Mouse (Mus musculus) CH12.LX (cell line): ENCODE measurements around the gene Mettl11b. TPM values are rescaled to one million over a fixed set of nuclear protein-coding genes. Genes with fewer than 3 reads are reported as not detected.

ENCODE experiments used
- DNase-seq: peaks from one replicate; pipeline ENCODE4 v3.0.0-alpha.2; 2013; ENCODE audit errors: extremely low read depth
- H3K27ac ChIP-seq: 2 replicates; pipeline ENCODE4 v1.5.1; 2012; ENCODE audit warnings: low read depth, mild to moderate bottlenecking, control low read depth, moderate library complexity; ENCODE audit not compliant: insufficient read depth
- H3K27me3 ChIP-seq: replicated peaks from 2 replicates; pipeline ENCODE3; 2012; ENCODE audit warnings: inconsistent platforms
- H3K36me3 ChIP-seq, 2 experiments: replicated peaks in 1 of 2; 2 replicates each; pipeline versions ENCODE3 to v1.6.1; 2012; ENCODE audit warnings: inconsistent platforms in 1 of 2, low read length in 1 of 2, mild to moderate bottlenecking in 1 of 2, mixed read lengths in 1 of 2, moderate library complexity in 1 of 2; ENCODE audit not compliant: control insufficient read depth in 1 of 2, insufficient read depth in 1 of 2
- H3K4me1 ChIP-seq, 2 experiments: 2 replicates each; pipeline ENCODE4 v1.6.1; 2012; ENCODE audit warnings: inconsistent platforms in 1 of 2, moderate library complexity in 1 of 2; ENCODE audit not compliant: insufficient read depth in 2 of 2, control insufficient read depth in 1 of 2
- H3K4me2 ChIP-seq: 2 replicates; pipeline ENCODE4 v1.6.1; 2012; ENCODE audit warnings: low read depth, mild to moderate bottlenecking, control low read depth; ENCODE audit not compliant: poor library complexity, insufficient read depth, severe bottlenecking
- H3K4me3 ChIP-seq, 3 experiments: fragments of 150-350 bp in 1 of 3; sonication (generic) in 1 of 3; replicated peaks in 1 of 3; 2 replicates each; pipeline versions ENCODE3 to v1.5.1; 2011 to 2012; ENCODE audit warnings: low read depth in 2 of 3, low read length in 2 of 3, mild to moderate bottlenecking in 2 of 3, moderate library complexity in 2 of 3, control low read depth in 1 of 3, improper control_type of control experiment in 1 of 3, inconsistent platforms in 1 of 3, mixed read lengths in 1 of 3; ENCODE audit not compliant: poor library complexity in 1 of 3
- H3K79me2 ChIP-seq: replicated peaks from 2 replicates; pipeline ENCODE4 v1.6.1; 2012; ENCODE audit warnings: mild to moderate bottlenecking, moderate library complexity; ENCODE audit not compliant: control insufficient read depth, poor library complexity, insufficient read depth, severe bottlenecking; ENCODE audit errors: extremely low read depth
- H3K9ac ChIP-seq: 2 replicates; pipeline ENCODE4 v1.6.1; 2012; ENCODE audit warnings: low read depth, mild to moderate bottlenecking, control low read depth, moderate library complexity; ENCODE audit not compliant: insufficient read depth
- H3K9me3 ChIP-seq: replicated peaks from 2 replicates; pipeline ENCODE3; 2012; ENCODE audit warnings: low read length, inconsistent platforms, mixed read lengths
- BHLHE40 ChIP-seq: IDR thresholded peaks from 2 replicates; pipeline ENCODE4 v1.6.1; 2011; ENCODE audit warnings: mild to moderate bottlenecking, low read depth, low read length, improper control_type of control experiment
- CHD2 ChIP-seq: IDR thresholded peaks from 2 replicates; pipeline ENCODE4 v1.6.1; 2011; ENCODE audit warnings: low read length, improper control_type of control experiment
- CTCF ChIP-seq, 2 experiments: IDR thresholded peaks in 1 of 2; conservative IDR thresholded peaks in 1 of 2; 2 replicates each; pipeline ENCODE4 v1.5.1; 2011 to 2012; ENCODE audit warnings: low read depth in 2 of 2, low read length in 2 of 2, improper control_type of control experiment in 1 of 2, inconsistent platforms in 1 of 2, mild to moderate bottlenecking in 1 of 2, moderate library complexity in 1 of 2
- E2F4 ChIP-seq: IDR thresholded peaks from 2 replicates; pipeline ENCODE4 v1.6.1; 2011; ENCODE audit warnings: low read depth, low read length, improper control_type of control experiment; ENCODE audit not compliant: insufficient replicate concordance
- ELF1 ChIP-seq: IDR thresholded peaks from 2 replicates; pipeline ENCODE4 v1.6.1; 2014; ENCODE audit warnings: low read depth, mild to moderate bottlenecking, inconsistent platforms, low read length, improper control_type of control experiment
- GABPA ChIP-seq: IDR thresholded peaks from 2 replicates; pipeline ENCODE4 v1.6.1; 2012; ENCODE audit warnings: low read depth, low read length, improper control_type of control experiment, inconsistent platforms; ENCODE audit not compliant: insufficient replicate concordance
- HCFC1 ChIP-seq: IDR thresholded peaks from 2 replicates; pipeline ENCODE4 v1.6.1; 2012; ENCODE audit warnings: low read depth, mild to moderate bottlenecking, inconsistent platforms, low read length, improper control_type of control experiment
- JUN ChIP-seq: IDR thresholded peaks from 2 replicates; pipeline ENCODE4 v1.6.1; 2011; ENCODE audit warnings: low read depth, mild to moderate bottlenecking, low read length, improper control_type of control experiment, moderate library complexity; ENCODE audit not compliant: insufficient read depth
- KAT2A ChIP-seq: IDR thresholded peaks from 2 replicates; pipeline ENCODE4 v1.6.1; 2012; ENCODE audit warnings: low read length, improper control_type of control experiment, inconsistent platforms; ENCODE audit not compliant: insufficient replicate concordance
- MAFK ChIP-seq: IDR thresholded peaks from 2 replicates; pipeline ENCODE4 v1.6.1; 2011; ENCODE audit warnings: low read length, improper control_type of control experiment; ENCODE audit not compliant: insufficient replicate concordance
- MYC ChIP-seq: IDR thresholded peaks from 2 replicates; pipeline ENCODE4 v1.6.1; 2011; ENCODE audit warnings: low read depth, mild to moderate bottlenecking, improper control_type of control experiment, low read length
- NELFE ChIP-seq: IDR thresholded peaks from 2 replicates; pipeline ENCODE4 v1.6.1; 2011; ENCODE audit warnings: low read depth, low read length, improper control_type of control experiment
- PAX5 ChIP-seq: IDR thresholded peaks from 2 replicates; pipeline ENCODE4 v1.6.1; 2012; ENCODE audit warnings: low read length, inconsistent platforms, mixed read lengths
- POLR2A ChIP-seq: IDR thresholded peaks from 2 replicates; pipeline ENCODE4 v1.6.1; 2011; ENCODE audit warnings: low read depth, mild to moderate bottlenecking, improper control_type of control experiment, low read length
- POLR2AphosphoS2 ChIP-seq: IDR thresholded peaks from 2 replicates; pipeline ENCODE4 v1.6.1; 2011; ENCODE audit warnings: low read depth, low read length, improper control_type of control experiment
- RCOR1 ChIP-seq: conservative IDR thresholded peaks from 2 replicates; pipeline ENCODE4 v1.6.1; 2012; ENCODE audit warnings: low read depth, mild to moderate bottlenecking, inconsistent platforms, low read length, improper control_type of control experiment
- SIN3A ChIP-seq: IDR thresholded peaks from 2 replicates; pipeline ENCODE4 v1.6.1; 2012; ENCODE audit warnings: low read length, improper control_type of control experiment, inconsistent platforms
- SMC3 ChIP-seq: IDR thresholded peaks from 2 replicates; pipeline ENCODE4 v1.6.1; 2011; ENCODE audit warnings: low read depth, low read length, improper control_type of control experiment
- TCF12 ChIP-seq: IDR thresholded peaks from 2 replicates; pipeline ENCODE4 v1.6.1; 2014; ENCODE audit warnings: low read depth, mild to moderate bottlenecking, inconsistent platforms, low read length, improper control_type of control experiment
- UBTF ChIP-seq: IDR thresholded peaks from 2 replicates; pipeline ENCODE4 v1.6.1; 2012; ENCODE audit warnings: low read depth, mild to moderate bottlenecking, inconsistent platforms, low read length, improper control_type of control experiment, moderate library complexity
- USF1 ChIP-seq: IDR thresholded peaks from 2 replicates; pipeline ENCODE4 v1.6.1; 2014; ENCODE audit warnings: low read depth, mild to moderate bottlenecking, inconsistent platforms, low read length, improper control_type of control experiment
- USF2 ChIP-seq: conservative IDR thresholded peaks from 2 replicates; pipeline ENCODE4 v1.6.1; 2011; ENCODE audit warnings: low read depth, low read length, improper control_type of control experiment
- ZC3H11A ChIP-seq: IDR thresholded peaks from 2 replicates; pipeline ENCODE4 v1.6.1; 2012; ENCODE audit warnings: low read depth, mild to moderate bottlenecking, inconsistent platforms, low read length, improper control_type of control experiment
- ZKSCAN1 ChIP-seq: IDR thresholded peaks from 2 replicates; pipeline ENCODE4 v1.6.1; 2012; ENCODE audit warnings: low read depth, inconsistent platforms, low read length, improper control_type of control experiment, borderline replicate concordance
- dilution Hi-C: fragments of 300-500 bp; cut with MboI; formaldehyde crosslinking; loops from 2 replicates; pipeline ENCODE4 v1.14.3; 2020; ENCODE audit warnings: low sequenced_read_pairs; ENCODE audit not compliant: extremely low pct_unique_long_range_greater_than_20kb, extremely low pct_ligation_motif_present
- in situ Hi-C: fragments of 300-500 bp; cut with MboI; formaldehyde crosslinking; loops from 3 replicates; pipeline ENCODE4 v1.14.3; 2019; ENCODE audit warnings: low sequenced_read_pairs, low pct_ligation_motif_present, low pct_unique_long_range_greater_than_20kb, mixed read lengths
- polyA plus RNA-seq: library from polyadenylated mRNA; unstranded; fragments of >175 nt; gene quantifications from 2 replicates; pipeline ENCODE4 v1.2.1, GENCODE M21; 2012; ENCODE audit warnings: low read depth; ENCODE audit not compliant: insufficient read length
- total RNA-seq, 2 experiments: library from RNA; depleted of rRNA; stranded (reverse); fragments of 300-350 nt in 1 of 2; fragments of >200 nt in 1 of 2; gene quantifications; 2 replicates each; pipeline ENCODE4 v1.2.3; 2012 to 2014

Mettl11b gene
- total and polyA plus RNA-seq, 3 experiments: not detected

GRCm38 (mm10) chr1:163699702-163700101, 25.3 kb downstream of the Mettl11b start:
- no peak for DNase-seq
- H3K79me2 ChIP-seq: no peaks in the 10 kb centered on the region
- no peaks in the 10 kb centered on the region for H3K9me3 ChIP-seq
- in situ Hi-C loops (no loop called here), dilution Hi-C loops (no loop called here)
- no peak overlapping the region for H3K4me2 ChIP-seq
- no peak overlapping the region for H3K4me3 ChIP-seq
- no peaks in the 10 kb centered on the region for H3K27me3 ChIP-seq
- H3K4me1 ChIP-seq: peaks cover 0 to 4% of the 10 kb centered on the region in 2 experiments; a peak in 2 of 4 replicates
- no peak overlapping the region for H3K9ac ChIP-seq
- no peak overlapping the region for H3K27ac ChIP-seq
- H3K36me3 ChIP-seq: no peaks in the 10 kb centered on the region
- TF ChIP-seq RCOR1 (no peak), CTCF (conservative IDR thresholded peaks at IDR 0.05 in 1 of 2, IDR thresholded peaks at IDR 0.05 in 1 of 2; ENCODE audit: low read depth in 2 of 2, low read length in 2 of 2) (no peak), KAT2A (no peak), USF2 (no peak), MAFK (no peak), ELF1 (no peak), HCFC1 (no peak)

- in situ Hi-C loops: no loop called here
- H3K4me1 ChIP-seq: no peaks in the 10 kb centered on the region
- TF ChIP-seq CTCF (conservative IDR thresholded peaks at IDR 0.05 in 1 of 2, IDR thresholded peaks at IDR 0.05 in 1 of 2; ENCODE audit: low read depth in 2 of 2, low read length in 2 of 2) (no peak), JUN (no peak), SMC3 (no peak)
- TF ChIP-seq, all 38 proteins: peak for 0
- DNase-seq: no peak
- Histone ChIP-seq H3K9me3 (no peaks in the 10 kb centered on the region), H3K79me2 (no peaks in the 10 kb centered on the region), H3K4me3 (no peak overlapping the region), H3K4me2 (no peak overlapping the region), H3K27me3 (no peaks in the 10 kb centered on the region), H3K9ac (no peak overlapping the region), H3K36me3 (no peaks in the 10 kb centered on the region), H3K27ac (no peak overlapping the region)
- dilution Hi-C loops: no loop called here
These were observed 33.2 kb downstream of the Mettl11b start for GRCm38 (mm10) chr1:163691860-163692259.

GRCm38 (mm10) chr1:163682935-163683430, 42.0 kb downstream of the Mettl11b start:
- no peaks in the 10 kb centered on the region for H3K9me3 ChIP-seq
- H3K27ac ChIP-seq: no peak overlapping the region
- TF ChIP-seq TCF12: no peak
- no peak for TF ChIP-seq MAFK
- TF ChIP-seq HCFC1: no peak
- no peak for TF ChIP-seq CHD2
- no peak for TF ChIP-seq PAX5
- no peak for TF ChIP-seq UBTF
- no peak for TF ChIP-seq NELFE
- no peak for TF ChIP-seq GABPA
- no peak for TF ChIP-seq POLR2A
- TF ChIP-seq MYC: no peak
- no peak for TF ChIP-seq POLR2AphosphoS2
- no peak for TF ChIP-seq USF1
- no peak for TF ChIP-seq ZC3H11A
- no peak for TF ChIP-seq KAT2A
- TF ChIP-seq SIN3A: no peak
- TF ChIP-seq BHLHE40: no peak
- no peak for TF ChIP-seq ZKSCAN1
- TF ChIP-seq SMC3: no peak
- no peak for TF ChIP-seq E2F4
- H3K79me2 ChIP-seq: no peaks in the 10 kb centered on the region
- no peak for DNase-seq
- H3K27me3 ChIP-seq: no peaks in the 10 kb centered on the region
- H3K9ac ChIP-seq: no peak overlapping the region
- no peak overlapping the region for H3K4me2 ChIP-seq
- no peaks in the 10 kb centered on the region for H3K36me3 ChIP-seq
- in situ Hi-C loops (no loop called here), dilution Hi-C loops (no loop called here)
- no peak overlapping the region for H3K4me3 ChIP-seq
- H3K4me1 ChIP-seq: no peaks in the 10 kb centered on the region
